Mouse (Mus musculus): ENCODE results near the gene Adgrl3. TPM values are rescaled to one million over a fixed set of nuclear protein-coding genes. Genes with fewer than 3 reads are reported as not detected.

Gene Adgrl3
- polyA plus RNA-seq, 1 experiment from 2014 or later, result 1.1 TPM

GRCm38 (mm10) chr5:81738286-81739032 is 718.5 kb downstream of the Adgrl3 start:
- no peaks in the 10 kb centered on the region for H3K9me3 ChIP-seq (ENCODE audit: low read length)
- H3K27ac ChIP-seq (ENCODE audit: low read depth), result no peak overlapping the region
- H3K4me2 ChIP-seq (ENCODE audit: low read depth, low read length), result no peak overlapping the region
- TF ChIP-seq CTCF (IDR thresholded peaks at IDR 0.05; ENCODE audit: low read depth) (no peak), EP300 (IDR thresholded peaks at IDR 0.05; ENCODE audit: low read depth) (no peak)
- H3K27me3 ChIP-seq (ENCODE audit: insufficient read depth, low read length), result no peaks in the 10 kb centered on the region
- DNase-seq (no peak), ATAC-seq (no peak)
- no peaks in the 10 kb centered on the region for H3K4me1 ChIP-seq (ENCODE audit: insufficient read depth)
- H3K4me3 ChIP-seq (ENCODE audit: low read depth, low read length), result no peak overlapping the region
- no peaks in the 10 kb centered on the region for H3K36me3 ChIP-seq (replicated peaks; ENCODE audit: insufficient read depth, low read length)
- no peak overlapping the region for H3K9ac ChIP-seq (replicated peaks)
- 65% methylated on average over 3 of the region's 3 CpGs for WGBS (ENCODE audit: insufficient replicate concordance)

- no peak for TF ChIP-seq EP300 (IDR thresholded peaks at IDR 0.05; ENCODE audit: low read depth)
- no peak for TF ChIP-seq CTCF (IDR thresholded peaks at IDR 0.05; ENCODE audit: low read depth)
- WGBS (ENCODE audit: insufficient replicate concordance), result 86% methylated on average over 3 of the region's 3 CpGs
- no peaks in the 10 kb centered on the region for H3K27me3 ChIP-seq (ENCODE audit: insufficient read depth, low read length)
Measured at GRCm38 (mm10) chr5:81752426-81752825, 732.5 kb downstream of the Adgrl3 start.

GRCm38 (mm10) chr5:81755711-81756110 is 735.8 kb downstream of the Adgrl3 start:
- no peaks in the 10 kb centered on the region for H3K4me1 ChIP-seq (ENCODE audit: insufficient read depth)
- H3K36me3 ChIP-seq (replicated peaks; ENCODE audit: insufficient read depth, low read length), result no peaks in the 10 kb centered on the region
- no peaks in the 10 kb centered on the region for H3K9me3 ChIP-seq (ENCODE audit: low read length)
- no peak overlapping the region for H3K4me2 ChIP-seq (ENCODE audit: low read depth, low read length)
- H3K27me3 ChIP-seq (ENCODE audit: insufficient read depth, low read length), result no peaks in the 10 kb centered on the region
- H3K4me3 ChIP-seq (ENCODE audit: low read depth, low read length), result no peak overlapping the region
- no peak overlapping the region for H3K27ac ChIP-seq (ENCODE audit: low read depth)
- 68% methylated on average over 2 of the region's 2 CpGs for WGBS (ENCODE audit: insufficient replicate concordance)
- no peak overlapping the region for H3K9ac ChIP-seq (replicated peaks)
- ATAC-seq (no peak), DNase-seq (no peak)
- no peak for TF ChIP-seq EP300 (IDR thresholded peaks at IDR 0.05; ENCODE audit: low read depth)
- no peak for TF ChIP-seq CTCF (IDR thresholded peaks at IDR 0.05; ENCODE audit: low read depth)

More at GRCm38 (mm10) chr5:81752426-81752825, 732.5 kb downstream of the Adgrl3 start:
- no peaks in the 10 kb centered on the region for H3K9me3 ChIP-seq (ENCODE audit: low read length)
- H3K4me2 ChIP-seq (ENCODE audit: low read depth, low read length), result no peak overlapping the region
- no peaks in the 10 kb centered on the region for H3K36me3 ChIP-seq (replicated peaks; ENCODE audit: insufficient read depth, low read length)
- H3K4me3 ChIP-seq (ENCODE audit: low read depth, low read length), result no peak overlapping the region
- DNase-seq (no peak), ATAC-seq (no peak)
- H3K4me1 ChIP-seq (ENCODE audit: insufficient read depth), result no peaks in the 10 kb centered on the region
- H3K9ac ChIP-seq (replicated peaks), result no peak overlapping the region
- H3K27ac ChIP-seq (ENCODE audit: low read depth), result no peak overlapping the region

- H3K36me3 ChIP-seq (replicated peaks; ENCODE audit: insufficient read depth, low read length), result no peaks in the 10 kb centered on the region
- no peak overlapping the region for H3K4me3 ChIP-seq (ENCODE audit: low read depth, low read length)
- no peak overlapping the region for H3K4me2 ChIP-seq (ENCODE audit: low read depth, low read length)
- H3K9me3 ChIP-seq (ENCODE audit: low read length), result no peaks in the 10 kb centered on the region
- TF ChIP-seq EP300 (IDR thresholded peaks at IDR 0.05; ENCODE audit: low read depth) (no peak), CTCF (IDR thresholded peaks at IDR 0.05; ENCODE audit: low read depth) (no peak)
- no peaks in the 10 kb centered on the region for H3K4me1 ChIP-seq (ENCODE audit: insufficient read depth)
- DNase-seq (no peak), ATAC-seq (no peak)
- no peaks in the 10 kb centered on the region for H3K27me3 ChIP-seq (ENCODE audit: insufficient read depth, low read length)
- no peak overlapping the region for H3K27ac ChIP-seq (ENCODE audit: low read depth)
- no peak overlapping the region for H3K9ac ChIP-seq (replicated peaks)
- WGBS (ENCODE audit: insufficient replicate concordance), result 76% methylated on average over 7 of the region's 7 CpGs
Measured at GRCm38 (mm10) chr5:81757093-81757725, 737.3 kb downstream of the Adgrl3 start.

- Histone ChIP-seq H3K4me2 (ENCODE audit: low read depth, low read length) (no peak overlapping the region), H3K9me3 (ENCODE audit: low read length) (no peaks in the 10 kb centered on the region), H3K36me3 (replicated peaks; ENCODE audit: insufficient read depth, low read length) (no peaks in the 10 kb centered on the region), H3K4me1 (ENCODE audit: insufficient read depth) (no peaks in the 10 kb centered on the region), H3K27ac (ENCODE audit: low read depth) (no peak overlapping the region), H3K4me3 (ENCODE audit: low read depth, low read length) (no peak overlapping the region), H3K9ac (replicated peaks) (no peak overlapping the region), H3K27me3 (ENCODE audit: insufficient read depth, low read length) (no peaks in the 10 kb centered on the region)
- TF ChIP-seq CTCF (IDR thresholded peaks at IDR 0.05; ENCODE audit: low read depth) (no peak), EP300 (IDR thresholded peaks at IDR 0.05; ENCODE audit: low read depth) (no peak)
- DNase-seq (no peak), ATAC-seq (no peak)
- WGBS (ENCODE audit: insufficient replicate concordance), result 83% methylated on average over 5 of the region's 5 CpGs
Measured at GRCm38 (mm10) chr5:81776234-81776633, 756.3 kb downstream of the Adgrl3 start.

GRCm38 (mm10) chr5:81776746-81777145 is 756.8 kb downstream of the Adgrl3 start:
- Histone ChIP-seq H3K4me3 (ENCODE audit: low read depth, low read length) (no peak overlapping the region), H3K4me2 (ENCODE audit: low read depth, low read length) (no peak overlapping the region), H3K27me3 (ENCODE audit: insufficient read depth, low read length) (no peaks in the 10 kb centered on the region), H3K36me3 (replicated peaks; ENCODE audit: insufficient read depth, low read length) (no peaks in the 10 kb centered on the region), H3K9ac (replicated peaks) (no peak overlapping the region), H3K27ac (ENCODE audit: low read depth) (no peak overlapping the region), H3K4me1 (ENCODE audit: insufficient read depth) (no peaks in the 10 kb centered on the region), H3K9me3 (ENCODE audit: low read length) (no peaks in the 10 kb centered on the region)
- TF ChIP-seq CTCF (IDR thresholded peaks at IDR 0.05; ENCODE audit: low read depth), result no peak
- no peak for TF ChIP-seq EP300 (IDR thresholded peaks at IDR 0.05; ENCODE audit: low read depth)
- WGBS (ENCODE audit: insufficient replicate concordance), result 76% methylated on average over 5 of the region's 5 CpGs
- no peak for ATAC-seq
- no peak for DNase-seq
